ENCODE assay signal across 14 mouse cellular contexts in the genomic region with DNA sequence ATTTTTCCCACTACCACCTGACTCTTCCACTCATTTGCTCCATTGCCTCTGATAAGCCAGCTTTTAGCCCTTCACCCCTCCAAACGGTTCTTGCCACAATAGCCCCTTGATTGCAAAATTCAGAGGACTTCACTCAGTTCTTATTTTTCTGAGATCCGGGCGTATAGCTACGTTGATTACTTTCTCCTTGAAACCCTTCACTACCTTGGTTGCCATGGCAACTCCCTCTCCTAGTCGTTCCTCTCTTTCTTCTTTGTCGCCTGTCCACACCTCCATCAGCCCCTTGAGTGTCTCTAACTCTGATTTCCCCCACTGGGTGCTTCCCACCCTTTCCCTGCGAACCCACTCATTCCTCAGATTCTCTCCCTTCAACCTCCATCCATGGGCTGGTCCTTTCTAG. TPM values are rescaled to one million over a fixed set of nuclear protein-coding genes. Genes with fewer than 3 reads are reported as not detected.
DNase-seq lines count a peak whose midpoint lies in the region; ATAC-seq and TF ChIP-seq lines count a peak whose summit lies in the region.
"Had no signal": no experiment of that assay in that cellular context is flagged by ENCODE, and none has a peak within 500 bp of the region (broad histone marks: within the 10 kb centered on the region; RNA-seq: fewer than 3 reads in every experiment).

No protein-coding gene starts in this region.

- no peaks in the 10 kb centered on the region for H3K9me3 ChIP-seq in hindbrain, postnatal 0 days (ENCODE audit: low read length)
- H3K9me3 ChIP-seq: limb, embryonic 15.5 days had no signal

- H3K27me3 ChIP-seq in hindbrain, postnatal 0 days (ENCODE audit: insufficient read depth, low read length) = no peaks in the 10 kb centered on the region
- H3K27me3 ChIP-seq: limb, embryonic 15.5 days had no signal

- H3K9ac ChIP-seq in hindbrain, postnatal 0 days (replicated peaks; ENCODE audit: low read length) = no peak overlapping the region
- H3K9ac ChIP-seq: limb, embryonic 15.5 days had no signal

- WGBS in hindbrain, postnatal 0 days = 23% methylated on average over 7 of the region's 7 CpGs

- H3K36me3 ChIP-seq in hindbrain, postnatal 0 days (ENCODE audit: insufficient read depth, low read length) = no peaks in the 10 kb centered on the region
- H3K36me3 ChIP-seq: limb, embryonic 15.5 days had no signal

- H3K4me3 ChIP-seq in hindbrain, postnatal 0 days (ENCODE audit: low read length) = no peak overlapping the region
- H3K4me3 ChIP-seq: limb, embryonic 15.5 days had no signal

- no peak for TF ChIP-seq CTCF in hindbrain, postnatal 0 days (IDR thresholded peaks at IDR 0.05; ENCODE audit: low read depth)

- peak overlapping the region; percentile 72 for H3K27ac ChIP-seq in hindbrain, postnatal 0 days
- H3K27ac ChIP-seq: limb, embryonic 15.5 days had no signal

- no peak overlapping the region for H3K4me2 ChIP-seq in hindbrain, postnatal 0 days (ENCODE audit: low read depth, low read length)
- H3K4me2 ChIP-seq: heart, embryonic 11.5 days; limb, embryonic 15.5 days had no signal

- peak; percentile 36 for DNase-seq in embryo, embryonic 10 days (ENCODE audit: low spot score)
- no peak for DNase-seq in embryo, embryonic 9.5 days (ENCODE audit: extremely low spot score)
- peak; percentile 73 to 75 for DNase-seq in right cerebral cortex, postnatal 10 days (ENCODE audit: low spot score in 2 of 2)
- DNase-seq in right cerebral cortex, postnatal 25 days = no peak
- DNase-seq in hindbrain, postnatal 0 days (ENCODE audit: low spot score) = peak; percentile 78
- DNase-seq in adrenal gland, postnatal 14 days = no peak
- DNase-seq in cerebellum, postnatal 25 days = no peak
- no peak for DNase-seq in kidney, adult 11 months
- DNase-seq: adrenal gland, postnatal 10 days; thymus, postnatal 36 days had no signal

- 0 out of 2 replicates have a peak, but pooled peaks have one; percentile 37 for ATAC-seq in hindbrain, postnatal 0 days
- ATAC-seq: intestine, embryonic 16.5 days had no signal

- peaks cover 34% of the 10 kb centered on the region for H3K4me1 ChIP-seq in hindbrain, postnatal 0 days (ENCODE audit: insufficient read depth, low read length)

RNA-seq across cellular contexts. Expression of a gene that starts 22.8 kb away (rescaled TPM):
- 8,203 and 10,251 TPM in 2 replicates for total RNA-seq in hindbrain, postnatal 0 days (2014; rRNA removed)
- polyA plus RNA-seq in hindbrain, postnatal 0 days (2015; fragmentation: Nextera tagmentation; extraction: Ambion mirVana) = 5,188 and 5,840 TPM in 2 replicates
- 158 TPM in 2 replicates for total RNA-seq in adrenal gland, postnatal 14 days (2021)
- total RNA-seq: megakaryocyte, adult 5-6 weeks had no signal

RNA-seq across cellular contexts. Expression of a gene that starts 34.0 kb away (rescaled TPM):
- total RNA-seq in hindbrain, postnatal 0 days (2014; rRNA removed) = 207 and 253 TPM in 2 replicates
- 263 and 284 TPM in 2 replicates for polyA plus RNA-seq in hindbrain, postnatal 0 days (2015; fragmentation: Nextera tagmentation; extraction: Ambion mirVana)
- total RNA-seq in adrenal gland, postnatal 14 days (2021) = 75.2 and 77.9 TPM in 2 replicates

Comparison
In these comparisons a context has a peak if more than half of its experiments do, and no peak if none do; other contexts are left out.
1. DNase-seq: peak in embryo, embryonic 10 days (single experiment), right cerebral cortex, postnatal 10 days (2 of 2) and hindbrain, postnatal 0 days (single experiment); none in embryo, embryonic 9.5 days (single experiment), right cerebral cortex, postnatal 25 days (single experiment), adrenal gland, postnatal 14 days (single experiment), cerebellum, postnatal 25 days (0 of 2) and kidney, adult 11 months (single experiment).
2. RNA of a gene that starts 22.8 kb away (total RNA-seq): 8,203 to 10,251 TPM in hindbrain, postnatal 0 days; 158 TPM in adrenal gland, postnatal 14 days; every median in the first group is over 10 times any median in the second.